Mouse (Mus musculus): ENCODE measurements around the gene Eif3c. TPM values are rescaled to one million over a fixed set of nuclear protein-coding genes. Genes with fewer than 3 reads are reported as not detected.

Eif3c gene
- total RNA-seq (2023; ENCODE audit: inconsistent age): 142 to 155 TPM (median 153 TPM) in 4 replicates

DNA sequence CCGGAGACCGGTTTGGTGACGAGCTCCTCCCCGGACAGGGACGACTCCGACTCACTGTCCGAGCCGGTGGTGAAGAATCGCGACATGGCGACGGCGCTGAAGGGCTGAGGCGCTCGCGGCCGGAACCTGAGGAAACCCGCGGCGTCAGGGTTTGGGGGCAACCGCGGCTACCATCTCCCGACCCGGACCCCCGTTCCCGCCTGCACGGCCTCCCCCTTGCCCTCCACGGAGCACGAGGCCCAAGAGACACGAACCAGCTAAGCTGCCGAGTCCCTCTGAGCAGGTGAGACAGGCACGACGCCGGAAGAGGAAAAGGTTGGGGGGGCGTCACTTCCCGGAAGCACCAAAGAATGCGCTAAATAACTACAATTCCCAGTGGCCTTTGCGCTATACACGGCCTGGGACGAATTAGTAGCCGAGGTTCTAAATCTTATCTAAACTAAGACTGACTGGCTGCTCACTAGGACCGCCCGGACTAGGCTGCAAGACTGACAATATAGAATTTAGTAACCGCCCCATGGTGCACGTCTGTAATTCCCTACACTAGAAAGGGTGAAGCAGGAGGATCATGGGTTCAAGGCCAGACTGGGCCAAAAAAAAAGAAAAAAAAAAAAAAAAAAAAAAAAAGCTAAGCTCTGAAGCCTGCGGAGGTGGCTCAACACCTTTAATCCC, at the start of gene Eif3c:
Gene Eif3c, minus strand, starts transcription at position 318 of the 672 bp plus-strand sequence.

DNA sequence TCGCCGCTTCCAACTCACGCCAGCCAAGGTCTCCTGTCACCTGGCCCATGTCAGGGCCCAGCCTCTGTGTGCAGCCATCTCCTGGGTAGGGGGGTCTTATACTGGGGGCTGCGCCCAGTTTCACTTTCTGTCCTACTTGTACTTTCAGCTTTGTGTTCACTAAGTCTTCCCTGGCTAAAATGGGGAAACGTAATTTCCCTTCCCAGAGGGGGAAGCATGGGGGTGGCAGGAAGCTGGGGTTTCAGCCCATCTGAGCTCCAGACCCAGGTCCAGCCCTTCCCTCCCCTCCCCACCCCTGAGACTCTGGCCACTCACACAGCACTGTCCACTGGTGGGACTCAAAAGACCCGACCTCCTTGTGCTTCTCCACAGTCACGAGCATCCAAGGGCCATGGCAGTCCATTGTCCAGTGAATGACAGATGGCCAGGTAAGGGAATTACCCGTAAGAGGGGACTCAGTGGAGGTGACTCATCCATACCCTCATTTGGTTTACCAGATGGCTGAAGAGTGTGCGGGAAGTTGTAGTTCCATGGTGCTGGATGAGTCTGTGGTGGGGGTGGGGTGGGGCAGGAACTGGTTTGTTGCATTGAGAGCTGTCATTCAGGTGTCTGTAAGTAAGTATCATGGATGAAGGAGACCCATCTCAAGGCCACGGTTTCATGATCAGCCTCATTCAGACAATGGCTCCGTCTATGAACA, 28.8 kb upstream of the Eif3c start, which contains the start of gene Il27:
Gene Il27, minus strand, starts transcription at position 80 of the 700 bp plus-strand sequence.

DNA sequence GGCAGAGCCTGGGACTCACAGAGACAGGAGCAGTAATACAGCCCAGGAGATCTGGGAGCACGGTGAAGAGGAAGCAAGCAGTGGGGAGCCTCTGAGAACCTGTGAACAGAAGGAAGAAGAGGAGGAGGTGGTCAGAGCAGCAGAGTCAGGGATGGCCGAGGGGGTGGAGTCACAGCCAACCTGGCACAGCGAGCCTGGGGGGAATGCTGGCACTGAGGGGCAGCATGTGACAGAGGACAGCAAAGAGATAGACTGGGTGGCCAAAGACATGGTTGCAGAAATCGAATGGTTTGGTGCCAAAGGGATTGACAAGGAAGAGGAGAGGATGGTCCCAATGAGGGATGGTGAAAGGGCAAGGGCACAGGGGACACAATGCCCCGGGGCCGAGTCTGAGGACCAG, 19.5 kb upstream of the Eif3c start, which contains the start of gene Cln3:
Gene Cln3, minus strand, starts transcription at position 101 of the 400 bp plus-strand sequence.

DNA sequence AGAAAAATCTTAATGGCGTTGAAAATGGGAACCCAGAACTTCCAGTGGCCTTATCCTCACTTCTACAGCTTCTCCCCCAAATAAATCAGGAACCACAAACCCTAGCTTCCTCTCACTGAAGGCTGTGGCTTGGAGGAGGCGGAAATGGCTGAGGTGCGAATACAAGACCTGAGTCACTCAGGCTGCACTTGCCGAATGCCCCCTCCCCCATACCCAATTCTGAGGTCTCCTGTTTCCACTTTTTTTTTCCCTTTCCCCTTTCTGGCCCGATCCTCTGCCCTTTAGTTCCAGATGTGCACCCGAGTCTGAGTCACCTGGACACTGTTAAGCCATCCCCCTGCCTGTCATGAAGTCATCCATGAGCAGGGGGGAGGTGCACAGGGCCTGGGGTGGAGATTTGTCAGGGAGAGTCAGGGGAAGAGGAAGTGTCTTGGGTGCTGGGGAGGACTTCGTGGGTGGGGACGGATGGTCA, 18.3 kb upstream of the Eif3c start, which contains the start of gene Apobr:
Gene Apobr, plus strand, starts transcription at position 437 of the 472 bp plus-strand sequence.

DNA sequence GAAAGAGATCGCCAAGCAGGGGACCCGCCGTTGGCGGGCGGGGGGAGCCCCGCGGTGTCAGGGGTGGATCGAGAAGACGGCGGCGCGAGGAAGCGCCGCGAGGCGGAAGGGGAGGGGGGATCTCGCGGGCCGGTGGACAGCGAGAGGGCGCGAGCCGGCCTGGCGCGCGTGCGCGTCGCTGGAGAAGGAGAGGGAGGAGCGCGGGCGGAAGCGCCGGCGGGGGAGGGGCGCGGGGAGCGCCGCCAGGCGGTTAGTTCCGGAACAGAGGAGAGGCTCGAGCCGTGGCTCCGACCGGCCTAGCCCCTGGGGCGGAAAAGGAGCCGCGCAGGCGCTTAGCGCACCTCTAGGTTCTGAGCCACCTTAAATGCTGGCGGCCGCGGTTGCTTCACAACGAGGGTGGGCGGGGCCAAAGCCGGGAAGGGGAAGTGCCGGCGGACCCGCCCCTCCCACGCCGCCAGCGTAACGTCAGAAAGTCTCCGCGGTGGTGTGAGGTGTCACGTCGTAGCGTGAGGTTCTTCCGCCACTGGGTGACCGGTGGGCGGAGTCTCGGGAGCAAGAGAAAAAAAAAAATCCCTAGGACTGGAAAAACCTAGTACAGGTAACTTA, 62.8 kb downstream of the Eif3c start, which contains the start of gene Atxn2l:
Gene Atxn2l, minus strand, starts transcription at position 165 of the 606 bp plus-strand sequence.

Other genes starting within 250 kb of the Eif3c start
- gene Lat, start 196.8 kb downstream of the Eif3c start, total RNA-seq (2023; ENCODE audit: inconsistent age): 2.0 to 4.4 TPM (median 3.8 TPM) in 4 replicates
- 57.4 to 83.3 TPM (median 66.5 TPM) in 4 replicates for gene Spns1, start 189.0 kb downstream of the Eif3c start, total RNA-seq (2023; ENCODE audit: inconsistent age)
- gene Nfatc2ip, start 169.7 kb downstream of the Eif3c start, total RNA-seq (2023; ENCODE audit: inconsistent age): 27.1 to 37.5 TPM (median 30.0 TPM) in 4 replicates
- gene Cd19, start 151.5 kb downstream of the Eif3c start, total RNA-seq (2023; ENCODE audit: inconsistent age): 1,198 to 1,308 TPM (median 1,264 TPM) in 4 replicates
- gene Rabep2, start 137.7 kb downstream of the Eif3c start, total RNA-seq (2023; ENCODE audit: inconsistent age): 117 to 131 TPM (median 124 TPM) in 4 replicates
- gene Atp2a1, start 103.3 kb downstream of the Eif3c start, total RNA-seq (2023; ENCODE audit: inconsistent age): 0.42 to 0.74 TPM (median 0.61 TPM) in 4 replicates
- 69.9 to 82.0 TPM (median 79.3 TPM) in 4 replicates for gene Sh2b1, start 91.0 kb downstream of the Eif3c start, total RNA-seq (2023; ENCODE audit: inconsistent age)
- gene Tufm, start 79.0 kb downstream of the Eif3c start, total RNA-seq (2023; ENCODE audit: inconsistent age): 46.5 to 65.8 TPM (median 50.4 TPM) in 4 replicates
- 213 to 221 TPM (median 217 TPM) in 4 replicates for gene Atxn2l, start 63.0 kb downstream of the Eif3c start, total RNA-seq (2023; ENCODE audit: inconsistent age)
- 2.4 to 5.9 TPM (median 2.9 TPM) in 4 replicates for gene Apobr, start 18.5 kb upstream of the Eif3c start, total RNA-seq (2023; ENCODE audit: inconsistent age)
- gene Cln3, start 19.4 kb upstream of the Eif3c start, total RNA-seq (2023; ENCODE audit: inconsistent age): 68.8 to 79.7 TPM (median 70.3 TPM) in 4 replicates
- gene Il27, start 28.5 kb upstream of the Eif3c start, total RNA-seq (2023; ENCODE audit: inconsistent age): not detected in 4 replicates
- not detected in 4 replicates for gene Nupr1, start 64.5 kb upstream of the Eif3c start, total RNA-seq (2023; ENCODE audit: inconsistent age)
- 53.2 to 68.5 TPM (median 58.7 TPM) in 4 replicates for gene Sgf29, start 82.9 kb upstream of the Eif3c start, total RNA-seq (2023; ENCODE audit: inconsistent age)
- 0.39 to 0.80 TPM in 2 of 4 replicates, not detected in the others for gene Sult1a1, start 110.0 kb upstream of the Eif3c start, total RNA-seq (2023; ENCODE audit: inconsistent age)
- gene Bola2, start 129.0 kb upstream of the Eif3c start, total RNA-seq (2023; ENCODE audit: inconsistent age): 92.9 to 130 TPM (median 104 TPM) in 4 replicates
- gene Slx1b, start 129.4 kb upstream of the Eif3c start, total RNA-seq (2023; ENCODE audit: inconsistent age): 3.9 to 6.4 TPM (median 4.9 TPM) in 4 replicates
- gene Coro1a, start 141.4 kb upstream of the Eif3c start, total RNA-seq (2023; ENCODE audit: inconsistent age): 1,256 to 1,390 TPM (median 1,299 TPM) in 4 replicates
- 40.6 to 45.0 TPM (median 42.7 TPM) in 4 replicates for gene Mapk3, start 193.2 kb upstream of the Eif3c start, total RNA-seq (2023; ENCODE audit: inconsistent age)
- 0.99 to 4.9 TPM (median 2.5 TPM) in 4 replicates for gene Gdpd3, start 199.9 kb upstream of the Eif3c start, total RNA-seq (2023; ENCODE audit: inconsistent age)
- 214 to 273 TPM (median 230 TPM) in 4 replicates for gene Ypel3, start 210.5 kb upstream of the Eif3c start, total RNA-seq (2023; ENCODE audit: inconsistent age)
- gene Tbx6, start 215.1 kb upstream of the Eif3c start, total RNA-seq (2023; ENCODE audit: inconsistent age): 6.5 to 8.9 TPM (median 7.0 TPM) in 4 replicates
- 266 to 298 TPM (median 270 TPM) in 4 replicates for gene Ppp4c, start 226.1 kb upstream of the Eif3c start, total RNA-seq (2023; ENCODE audit: inconsistent age)
- not detected in 4 replicates for gene Fam57b, start 231.3 kb upstream of the Eif3c start, total RNA-seq (2023; ENCODE audit: inconsistent age)

Measured in B cell, adult (primary cell).